Mouse (Mus musculus) lung, embryonic 16.5 days (tissue): ENCODE measurements at regions not wholly inside any gene's neighbourhood (a gene's known extent, or its start where the extent isn't known, plus 50 kb on each side); places are given as distances from the start of the nearest gene placed in this dataset.

ENCODE experiments used
- ATAC-seq: fragments of 200-750 bp; cut with Nextera tagmentation; 2 replicates; pipeline ENCODE4 v1.8.0; 2017; ENCODE audit warnings: low read depth, mild to moderate bottlenecking, moderate library complexity
- H3K27ac ChIP-seq: fragments of 300-500 bp; sonication (generic); 2 replicates; pipeline ENCODE4 v1.5.1; 2014; ENCODE audit warnings: mild to moderate bottlenecking, control low read depth, low read length
- H3K27me3 ChIP-seq: fragments of 300-500 bp; sonication (generic); 2 replicates; pipeline ENCODE4 v1.6.1; 2014; ENCODE audit warnings: low read depth, low read length, mixed read lengths; ENCODE audit not compliant: control insufficient read depth, insufficient read depth
- H3K36me3 ChIP-seq: fragments of 300-500 bp; sonication (generic); 2 replicates; pipeline ENCODE4 v1.6.1; 2014; ENCODE audit warnings: low read length; ENCODE audit not compliant: control insufficient read depth, insufficient read depth
- H3K4me1 ChIP-seq: fragments of 300-500 bp; sonication (generic); replicated peaks from 2 replicates; pipeline ENCODE4 v1.6.1; 2014; ENCODE audit warnings: low read length, mixed read lengths; ENCODE audit not compliant: control insufficient read depth, insufficient read depth
- H3K4me2 ChIP-seq: fragments of 300-500 bp; sonication (generic); 2 replicates; pipeline ENCODE4 v1.6.1; 2014; ENCODE audit warnings: low read depth, low read length, control low read depth
- H3K4me3 ChIP-seq: fragments of 300-500 bp; sonication (generic); 2 replicates; pipeline ENCODE4 v1.5.1; 2014; ENCODE audit warnings: mild to moderate bottlenecking, low read length, control low read depth
- H3K9ac ChIP-seq: fragments of 300-500 bp; sonication (generic); 2 replicates; pipeline ENCODE4 v1.6.1; 2014; ENCODE audit warnings: low read length, control low read depth
- H3K9me3 ChIP-seq: fragments of 300-500 bp; sonication (generic); 2 replicates; pipeline ENCODE4 v1.6.1; 2016; ENCODE audit warnings: low read length; ENCODE audit not compliant: control insufficient read depth
- WGBS: fragments of 180-500 bp; shearing (Covaris S2); extraction: QIAGEN DNeasy Blood & Tissue Kit; methylation state at CpG from one replicate; pipeline ENCODE4 v1.1.7; 2014; 5-methylcytosine and 5-hydroxymethylcytosine counted together

DNA sequence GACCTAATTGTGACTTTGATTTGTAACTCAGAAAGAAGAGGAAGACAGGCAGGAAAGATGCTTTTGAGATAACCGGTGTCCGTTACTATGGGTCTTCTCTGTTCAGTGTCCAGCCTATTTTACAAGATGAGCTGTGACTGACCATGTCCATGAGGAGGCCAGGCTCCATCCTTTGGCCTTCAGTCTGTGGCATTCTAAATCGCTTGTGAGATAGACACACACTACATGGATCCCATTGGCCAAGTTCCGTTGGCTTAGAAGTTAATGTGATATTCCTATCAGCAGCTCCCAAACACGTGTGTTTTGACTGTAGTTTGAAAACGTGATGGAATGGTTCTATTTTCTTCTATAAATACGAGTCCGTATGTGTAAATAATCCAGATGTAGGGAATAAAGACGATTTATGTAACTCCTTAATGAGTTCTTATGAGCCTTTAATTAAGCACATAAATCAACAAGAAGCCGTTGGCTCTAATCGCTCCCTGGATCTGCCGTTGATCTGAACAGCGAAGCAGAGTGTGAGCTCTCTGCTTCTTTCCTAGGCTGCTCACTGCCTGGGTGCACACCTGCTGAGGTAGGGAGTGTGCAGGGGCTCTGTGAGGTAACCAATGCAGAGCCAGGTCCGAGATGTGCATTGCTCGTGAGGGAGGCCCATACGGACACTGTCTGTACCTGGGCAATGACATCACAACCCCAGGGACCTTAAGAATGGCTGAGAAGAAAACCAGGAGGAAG lies 272.4 kb upstream of the BB014433 start:
- H3K9ac ChIP-seq = no peak overlapping the region
- no peaks in the 10 kb centered on the region for H3K36me3 ChIP-seq
- H3K4me2 ChIP-seq = no peak overlapping the region
- 79% methylated on average over 16 of the region's 16 CpGs for WGBS
- no peak overlapping the region for H3K4me3 ChIP-seq
- H3K27ac ChIP-seq = no peak overlapping the region
- no peak for ATAC-seq
- no peaks in the 10 kb centered on the region for H3K9me3 ChIP-seq
- no peaks in the 10 kb centered on the region for H3K27me3 ChIP-seq
- no peaks in the 10 kb centered on the region for H3K4me1 ChIP-seq

DNA sequence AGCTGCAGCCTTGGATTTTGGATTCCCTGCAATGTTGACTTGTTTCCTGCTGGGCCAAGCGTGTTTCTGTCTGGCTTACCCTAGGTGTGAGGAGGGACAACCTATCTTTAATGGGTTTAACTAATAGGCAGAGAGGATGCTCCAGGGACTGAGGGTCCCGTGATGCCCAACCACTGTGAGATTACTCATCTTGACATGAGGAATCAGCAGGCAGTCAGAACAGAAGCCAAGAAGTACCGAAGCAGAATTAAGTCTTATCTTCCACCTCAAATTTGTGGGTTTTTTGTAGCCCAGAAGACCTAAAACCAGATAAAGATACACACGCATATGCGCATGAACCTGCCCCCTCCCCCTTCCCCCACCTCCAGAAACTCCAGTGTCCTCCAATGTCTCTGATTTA lies 267.6 kb upstream of the BB014433 start:
- Histone ChIP-seq H3K4me3 (no peak overlapping the region), H3K4me1 (no peaks in the 10 kb centered on the region), H3K9ac (no peak overlapping the region), H3K36me3 (no peaks in the 10 kb centered on the region), H3K4me2 (no peak overlapping the region), H3K27ac (no peak overlapping the region), H3K9me3 (no peaks in the 10 kb centered on the region), H3K27me3 (no peaks in the 10 kb centered on the region)
- ATAC-seq = no peak
- WGBS = 61% methylated on average over 5 of the region's 5 CpGs

DNA sequence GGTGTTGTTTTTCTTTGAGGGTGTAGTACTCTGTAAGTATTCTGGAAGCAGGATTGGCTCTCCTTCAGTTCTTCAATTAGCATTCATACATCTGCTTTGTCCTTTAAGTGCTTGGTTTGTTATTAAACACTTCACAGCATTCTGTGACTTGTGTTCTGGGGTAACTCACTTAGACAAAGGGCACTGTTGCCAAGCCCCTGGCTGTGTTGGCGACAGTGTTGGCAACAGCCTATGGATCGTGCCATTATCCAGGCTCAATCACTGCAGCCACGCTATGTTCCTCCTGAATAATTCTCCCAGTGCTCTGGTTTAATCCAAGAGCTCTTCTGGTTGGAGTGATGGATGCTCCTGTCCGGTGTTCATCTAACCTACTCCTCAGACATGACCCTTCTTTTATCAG lies 265.6 kb upstream of the BB014433 start:
- Histone ChIP-seq H3K27me3 (no peaks in the 10 kb centered on the region), H3K9ac (no peak overlapping the region), H3K36me3 (no peaks in the 10 kb centered on the region), H3K4me2 (no peak overlapping the region), H3K9me3 (no peaks in the 10 kb centered on the region), H3K27ac (no peak overlapping the region), H3K4me3 (no peak overlapping the region), H3K4me1 (no peaks in the 10 kb centered on the region)
- WGBS = 72% methylated on average over 4 of the region's 4 CpGs
- no peak for ATAC-seq

DNA sequence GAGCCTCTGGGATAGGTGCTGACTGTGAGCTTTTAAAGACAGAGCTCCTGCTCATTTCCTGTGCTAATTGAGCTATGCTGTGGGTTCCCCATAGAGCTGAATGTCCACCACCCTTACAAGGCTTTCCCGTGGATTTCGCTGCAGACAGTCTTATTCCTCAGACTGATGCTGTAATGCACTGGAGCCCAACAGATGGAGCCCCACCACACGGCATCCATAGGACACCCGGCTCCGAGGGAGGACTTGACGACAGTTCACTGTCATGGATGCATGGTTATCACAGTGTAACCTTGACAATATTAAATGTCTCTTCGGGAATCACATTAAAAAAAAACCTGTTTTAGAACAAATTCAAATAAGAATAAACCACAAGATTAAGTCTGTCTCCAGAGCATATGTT lies 265.2 kb upstream of the BB014433 start:
- Histone ChIP-seq H3K9ac (no peak overlapping the region), H3K27me3 (no peaks in the 10 kb centered on the region), H3K9me3 (no peaks in the 10 kb centered on the region), H3K36me3 (no peaks in the 10 kb centered on the region), H3K4me1 (no peaks in the 10 kb centered on the region), H3K4me3 (no peak overlapping the region), H3K27ac (no peak overlapping the region), H3K4me2 (no peak overlapping the region)
- 77% methylated on average over 7 of the region's 7 CpGs for WGBS
- ATAC-seq = no peak

DNA sequence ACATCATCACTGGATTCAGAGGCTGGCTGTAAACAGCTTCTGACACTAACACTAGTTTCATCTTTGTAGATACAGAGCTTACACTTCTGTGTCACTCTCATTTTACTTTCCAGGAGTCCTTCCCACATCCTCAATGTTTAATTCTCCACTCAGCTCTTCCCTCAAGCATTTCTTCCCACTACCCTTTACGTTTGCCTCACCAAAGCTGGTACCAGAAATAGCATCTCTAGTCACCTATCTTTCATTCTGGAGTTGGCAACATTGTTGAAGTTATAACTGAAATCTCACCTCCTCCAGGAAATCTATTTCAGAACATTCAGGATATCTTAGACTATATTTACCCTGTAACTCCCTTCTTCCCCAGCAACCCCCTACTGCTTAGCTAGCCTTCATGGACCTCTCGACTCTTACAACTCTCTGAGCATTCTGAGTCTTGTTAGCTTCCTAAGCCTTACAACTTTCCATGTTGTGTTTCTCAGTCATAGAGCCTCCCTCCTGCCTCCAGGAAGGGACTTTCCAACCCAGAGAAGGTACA lies 258.3 kb upstream of the BB014433 start:
- Histone ChIP-seq H3K36me3 (no peaks in the 10 kb centered on the region), H3K27me3 (no peaks in the 10 kb centered on the region), H3K9me3 (no peaks in the 10 kb centered on the region), H3K4me3 (no peak overlapping the region), H3K4me2 (no peak overlapping the region), H3K27ac (no peak overlapping the region), H3K9ac (no peak overlapping the region), H3K4me1 (no peaks in the 10 kb centered on the region)
- ATAC-seq = no peak
- 64% methylated on average over 2 of the region's 2 CpGs for WGBS

DNA sequence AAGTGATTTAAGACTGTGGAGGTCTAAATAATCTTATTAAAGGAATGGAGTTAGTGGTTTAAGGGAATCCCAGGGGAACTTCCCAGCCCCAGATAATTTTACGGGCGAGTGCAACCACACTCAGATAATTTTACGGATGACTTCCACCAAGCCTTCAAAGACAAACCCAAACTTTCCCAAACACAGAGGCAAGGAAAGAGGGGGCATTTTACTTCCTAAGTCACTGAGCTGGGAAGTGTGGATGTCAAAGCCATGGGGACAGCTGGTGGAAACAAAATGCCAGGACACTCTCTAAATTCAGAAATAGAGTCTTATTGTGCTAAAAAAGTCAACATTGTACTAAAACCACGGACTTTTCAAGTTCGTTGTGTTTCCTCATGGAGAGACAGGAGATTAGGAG lies 227.9 kb upstream of the BB014433 start:
- Histone ChIP-seq H3K27ac (no peak overlapping the region), H3K9me3 (no peaks in the 10 kb centered on the region), H3K36me3 (no peaks in the 10 kb centered on the region), H3K4me2 (no peak overlapping the region), H3K27me3 (no peaks in the 10 kb centered on the region), H3K4me3 (no peak overlapping the region), H3K4me1 (no peaks in the 10 kb centered on the region), H3K9ac (no peak overlapping the region)
- WGBS = 58% methylated on average over 5 of the region's 5 CpGs
- ATAC-seq = no peak

DNA sequence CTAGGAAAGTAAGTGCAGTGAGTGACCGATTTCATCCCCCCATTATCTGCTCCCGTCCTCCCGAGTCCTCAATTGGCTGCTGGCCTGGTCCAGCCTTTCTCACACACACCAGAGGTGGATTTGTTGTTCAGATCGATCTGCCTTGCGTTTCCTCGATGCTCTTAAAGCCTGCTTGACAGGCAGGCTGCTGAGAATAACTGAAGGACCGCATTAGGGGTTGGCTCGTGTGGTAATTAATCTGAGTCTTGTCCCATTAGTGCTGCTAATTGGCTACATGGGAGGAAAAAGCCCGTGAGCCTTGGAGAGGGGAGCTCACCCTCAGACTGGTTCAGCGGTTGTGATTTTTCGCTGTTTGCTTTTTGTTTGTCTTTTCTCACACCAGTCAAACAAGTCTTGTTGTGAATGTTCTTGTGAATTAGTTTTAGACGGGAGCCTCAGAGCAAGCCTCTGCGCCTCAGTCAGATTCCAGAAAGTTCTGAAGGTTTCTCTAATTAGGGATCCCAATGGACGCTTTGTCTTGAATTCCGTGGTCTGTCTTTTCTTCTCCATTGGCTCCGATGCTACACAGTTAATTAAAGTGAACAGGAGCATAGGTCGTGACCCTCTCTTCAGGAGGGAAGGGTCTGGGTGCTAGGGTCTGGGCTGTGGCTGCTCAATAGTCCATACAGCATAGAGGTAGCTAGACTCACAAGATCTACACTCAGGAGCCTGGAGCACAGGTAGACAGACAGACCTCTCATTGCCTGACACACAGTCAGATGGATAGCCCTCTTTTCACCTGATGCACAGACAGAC lies 226.1 kb upstream of the BB014433 start:
- H3K4me1 ChIP-seq = no peaks in the 10 kb centered on the region
- H3K4me2 ChIP-seq = no peak overlapping the region
- WGBS = 46% methylated on average over 17 of the region's 17 CpGs
- H3K9ac ChIP-seq = no peak overlapping the region
- no peaks in the 10 kb centered on the region for H3K9me3 ChIP-seq
- H3K27me3 ChIP-seq = no peaks in the 10 kb centered on the region
- H3K4me3 ChIP-seq = no peak overlapping the region
- no peak overlapping the region for H3K27ac ChIP-seq
- H3K36me3 ChIP-seq = no peaks in the 10 kb centered on the region
- ATAC-seq = no peak

DNA sequence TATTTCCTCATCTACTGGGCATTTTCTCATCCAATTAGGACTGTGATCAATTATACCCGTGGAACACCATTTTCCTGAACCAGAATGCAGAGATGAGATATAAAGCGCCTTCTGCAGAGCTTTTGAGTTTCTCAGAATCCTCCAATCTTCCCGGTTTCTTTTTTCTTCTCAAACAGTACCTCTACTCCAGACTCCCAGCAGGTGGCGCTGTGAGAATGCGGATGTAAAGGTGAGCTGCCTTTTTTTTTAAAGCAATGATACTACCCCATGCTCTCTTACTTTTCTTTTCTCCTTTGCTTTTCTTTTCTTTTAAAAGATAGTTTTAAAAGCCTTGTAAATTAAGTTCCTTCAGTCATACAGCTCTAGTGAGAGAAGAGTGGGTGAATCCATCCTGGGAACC lies 224.4 kb upstream of the BB014433 start:
- no peaks in the 10 kb centered on the region for H3K9me3 ChIP-seq
- H3K4me1 ChIP-seq = no peaks in the 10 kb centered on the region
- no peak for ATAC-seq
- no peak overlapping the region for H3K9ac ChIP-seq
- WGBS = 2% methylated on average over 5 of the region's 5 CpGs
- no peak overlapping the region for H3K27ac ChIP-seq
- H3K4me3 ChIP-seq = no peak overlapping the region
- no peak overlapping the region for H3K4me2 ChIP-seq
- no peaks in the 10 kb centered on the region for H3K36me3 ChIP-seq
- H3K27me3 ChIP-seq = no peaks in the 10 kb centered on the region

DNA sequence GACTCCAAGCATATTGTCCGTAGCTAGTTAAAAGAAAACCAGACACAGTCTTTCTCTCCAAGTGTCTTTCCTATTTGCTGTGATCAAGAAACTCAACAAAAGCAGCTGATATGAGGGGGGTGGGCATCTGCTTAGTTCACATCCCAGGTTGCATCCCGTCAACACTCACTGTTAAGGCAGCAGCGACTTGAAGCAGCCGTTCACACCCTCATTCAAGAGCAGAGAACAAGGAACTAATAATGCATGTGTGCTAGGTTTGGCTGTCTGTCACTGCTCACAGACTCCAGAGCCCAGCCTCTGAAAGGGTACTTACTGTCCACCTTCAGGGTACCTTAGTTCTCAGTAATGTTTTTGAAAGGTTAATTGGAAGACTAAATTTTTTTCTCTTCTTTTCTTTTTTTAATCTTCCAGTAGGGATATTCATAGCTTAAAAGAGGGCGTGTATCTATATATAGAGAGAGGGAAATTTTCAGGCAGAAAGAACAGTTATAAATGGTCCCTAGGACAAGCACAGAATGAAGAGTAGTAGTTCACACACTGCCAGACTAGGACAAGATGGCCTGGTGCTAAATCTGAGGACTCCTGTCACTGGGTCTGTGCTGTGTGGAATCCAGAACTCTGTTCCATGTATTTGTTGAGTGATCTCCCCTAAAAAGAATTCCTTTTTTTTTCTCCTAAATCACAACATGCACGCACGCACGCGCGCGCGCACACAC lies 199.1 kb upstream of the BB014433 start:
- ATAC-seq = no peak
- H3K4me1 ChIP-seq = no peaks in the 10 kb centered on the region
- 85% methylated on average over 12 of the region's 12 CpGs for WGBS
- H3K27ac ChIP-seq = no peak overlapping the region
- no peak overlapping the region for H3K9ac ChIP-seq
- H3K27me3 ChIP-seq = no peaks in the 10 kb centered on the region
- no peaks in the 10 kb centered on the region for H3K36me3 ChIP-seq
- no peak overlapping the region for H3K4me3 ChIP-seq
- H3K9me3 ChIP-seq = no peaks in the 10 kb centered on the region
- H3K4me2 ChIP-seq = no peak overlapping the region
